Mouse (Mus musculus) liver, embryonic 14.5 days (tissue): ENCODE data around the gene Cdc27.

ENCODE experiments used
- CTCF ChIP-seq: IDR thresholded peaks from 2 replicates; pipeline ENCODE4 v1.5.1; 2016; ENCODE audit warnings: antibody characterized with exemption, low read depth, control low read depth
- EP300 ChIP-seq: IDR thresholded peaks from 2 replicates; pipeline ENCODE4 v1.6.1; 2016; ENCODE audit warnings: antibody characterized with exemption, low read depth

DNA sequence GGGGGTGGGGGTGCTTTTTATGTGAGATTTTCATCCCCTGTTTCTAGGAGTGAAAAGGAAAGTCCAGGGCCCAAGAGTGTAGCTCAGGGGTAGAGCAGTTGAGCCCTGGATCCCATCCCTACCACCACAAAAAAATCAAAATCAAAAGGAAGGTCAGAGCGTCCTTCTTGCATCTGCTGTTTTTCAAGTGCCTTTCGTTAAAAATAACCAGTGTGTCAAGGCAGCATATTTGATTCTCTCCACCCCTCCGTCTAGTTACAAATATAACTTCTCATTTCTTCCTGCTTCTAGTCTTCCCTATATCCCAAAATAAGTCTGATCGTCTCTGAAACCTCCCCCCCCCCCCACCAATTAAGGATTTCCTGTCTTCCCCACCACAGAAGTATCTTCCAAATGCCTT lies 7.6 kb upstream of the Cdc27 start:
- TF ChIP-seq CTCF = no peak
- no peak for TF ChIP-seq EP300
